Mouse (Mus musculus) adrenal gland, postnatal 25 days (tissue): ENCODE measurements around the gene Zmym6. TPM values are rescaled to one million over a fixed set of nuclear protein-coding genes. Genes with fewer than 3 reads are reported as not detected.
A peak's percentile ranks its signal among the peaks of the same experiment; 100 is the strongest.
"Not testable (repeated sequence)": the region's sequence is repeated elsewhere in the genome, so short reads cannot be mapped to it uniquely, and the experiment has no call there.

Experiments used
- DNase-seq: peaks from one replicate; pipeline ENCODE4 v3.0.0; 2021; ENCODE audit warnings: mixed read lengths
- long read RNA-seq: library from polyadenylated mRNA; stranded (forward); transcript quantifications from one replicate; pipeline ENCODE4 v2.0.0, GENCODE M21; 2021
- total RNA-seq: library from RNA; stranded (reverse); gene quantifications from 2 replicates; pipeline ENCODE4 v1.2.3, GENCODE M21; 2021

Zmym6 gene
- 20.3 and 21.6 TPM in 2 replicates for total RNA-seq
- long read RNA-seq, partial matches to known transcripts: 3 of 5 reads
- long read RNA-seq, other reads (novel, unspliced or antisense): 2 of 5 reads

GRCm38 (mm10) chr4:127076875-127077548 is at the start of gene Zmym6:
Zmym6 (plus strand) TSS chr4:127077383.
- DNase-seq: peak; percentile 94

GRCm38 (mm10) chr4:127037158-127037557 is 40.0 kb upstream of the Zmym6 start:
- DNase-seq: no peak

- no peak for DNase-seq
Observed at GRCm38 (mm10) chr4:127037908-127038827, 39.0 kb upstream of the Zmym6 start.

- no peak for DNase-seq
Observed at GRCm38 (mm10) chr4:127038828-127039349, 38.3 kb upstream of the Zmym6 start.

GRCm38 (mm10) chr4:127039871-127040483 is 37.2 kb upstream of the Zmym6 start:
- no peak for DNase-seq

- no peak for DNase-seq
Observed at GRCm38 (mm10) chr4:127043540-127043939, 33.6 kb upstream of the Zmym6 start.

GRCm38 (mm10) chr4:127051121-127051520 is 26.1 kb upstream of the Zmym6 start:
- no peak for DNase-seq

GRCm38 (mm10) chr4:127053071-127053470 is 24.1 kb upstream of the Zmym6 start:
- DNase-seq: no peak

GRCm38 (mm10) chr4:127054522-127055198 is 22.5 kb upstream of the Zmym6 start:
- DNase-seq: no peak

GRCm38 (mm10) chr4:127060585-127061290 is 16.4 kb upstream of the Zmym6 start, which contains the start of gene Zmym1:
Zmym1 (minus strand) TSS chr4:127061152.
- peak; percentile 94 for DNase-seq

GRCm38 (mm10) chr4:127064051-127064450 is 13.1 kb upstream of the Zmym6 start:
- no peak for DNase-seq

- no peak for DNase-seq
Observed at GRCm38 (mm10) chr4:127074915-127075314, 2.3 kb upstream of the Zmym6 start.

- DNase-seq: no peak
Observed at GRCm38 (mm10) chr4:127080806-127081205, 3.6 kb downstream of the Zmym6 start.

GRCm38 (mm10) chr4:127083131-127083530 is 5.9 kb downstream of the Zmym6 start:
- no peak for DNase-seq

- DNase-seq: no peak
Observed at GRCm38 (mm10) chr4:127085761-127086160, 8.6 kb downstream of the Zmym6 start.

GRCm38 (mm10) chr4:127091188-127091587 is 14.0 kb downstream of the Zmym6 start:
- no peak for DNase-seq

GRCm38 (mm10) chr4:127095090-127095489 is 17.9 kb downstream of the Zmym6 start:
- no peak for DNase-seq

GRCm38 (mm10) chr4:127099552-127099951 is 22.4 kb downstream of the Zmym6 start:
- not testable (repeated sequence) for DNase-seq

GRCm38 (mm10) chr4:127107566-127107965 is 30.4 kb downstream of the Zmym6 start:
- no peak for DNase-seq

GRCm38 (mm10) chr4:127110570-127110969 is 33.4 kb downstream of the Zmym6 start:
- no peak for DNase-seq

GRCm38 (mm10) chr4:127123391-127123790 is 46.2 kb downstream of the Zmym6 start, which contains the start of gene Tmem35b:
Tmem35b (plus strand) TSS chr4:127123691.
- DNase-seq: no peak
